Mouse (Mus musculus) midbrain, postnatal 0 days (tissue): ENCODE data around the gene Cacna2d1. TPM values are rescaled to one million over a fixed set of nuclear protein-coding genes. Genes with fewer than 3 reads are reported as not detected.

Experiments used
- ATAC-seq: fragments of 200-750 bp; cut with Nextera tagmentation; 2 replicates; pipeline ENCODE4 v1.8.0; 2017; ENCODE audit warnings: moderate number of reproducible peaks, mild to moderate bottlenecking, moderate TSS enrichment, moderate library complexity; ENCODE audit not compliant: low FRiP score
- DNase-seq: peaks from one replicate; pipeline ENCODE4 v3.0.0-alpha.2; 2015; ENCODE audit warnings: low spot score
- H3K27ac ChIP-seq: fragments of 300-500 bp; sonication (generic); 2 replicates; pipeline ENCODE4 v1.5.1; 2014; ENCODE audit warnings: low read depth, mild to moderate bottlenecking, low read length, mixed read lengths
- H3K27me3 ChIP-seq: fragments of 300-500 bp; sonication (generic); 2 replicates; pipeline ENCODE4 v1.6.1; 2014; ENCODE audit warnings: low read length, control low read depth, mixed read lengths; ENCODE audit not compliant: insufficient read depth
- H3K36me3 ChIP-seq: fragments of 300-500 bp; sonication (generic); 2 replicates; pipeline ENCODE4 v1.6.1; 2014; ENCODE audit warnings: low read length, control low read depth, mixed read lengths; ENCODE audit not compliant: insufficient read depth
- H3K4me1 ChIP-seq: fragments of 300-500 bp; sonication (generic); 2 replicates; pipeline ENCODE4 v1.6.1; 2014; ENCODE audit warnings: mild to moderate bottlenecking, control low read depth, antibody characterized with exemption, low read length, mixed read lengths; ENCODE audit not compliant: insufficient read depth
- H3K4me2 ChIP-seq: fragments of 300-500 bp; sonication (generic); 2 replicates; pipeline ENCODE4 v1.6.1; 2014; ENCODE audit warnings: low read depth, mild to moderate bottlenecking, low read length, mixed read lengths; ENCODE audit not compliant: poor library complexity, severe bottlenecking
- H3K4me3 ChIP-seq: fragments of 300-500 bp; sonication (generic); 2 replicates; pipeline ENCODE4 v1.5.1; 2014; ENCODE audit warnings: low read depth, mild to moderate bottlenecking, low read length, moderate library complexity
- H3K9ac ChIP-seq: fragments of 300-500 bp; sonication (generic); replicated peaks from 2 replicates; pipeline ENCODE4 v1.6.1; 2014; ENCODE audit warnings: mild to moderate bottlenecking, low read length, moderate library complexity, mixed read lengths; ENCODE audit not compliant: poor library complexity, severe bottlenecking
- H3K9me3 ChIP-seq: fragments of 300-500 bp; sonication (generic); 2 replicates; pipeline ENCODE4 v1.6.1; 2016; ENCODE audit warnings: low read length, control low read depth
- CTCF ChIP-seq: IDR thresholded peaks from 2 replicates; pipeline ENCODE4 v1.5.1; 2016; ENCODE audit warnings: antibody characterized with exemption, mild to moderate bottlenecking
- WGBS: fragments of 180-500 bp; shearing (Covaris S2); extraction: QIAGEN DNeasy Blood & Tissue Kit; methylation state at CpG from one replicate; pipeline ENCODE4 v1.1.7; 2014; 5-methylcytosine and 5-hydroxymethylcytosine counted together
- polyA plus RNA-seq: library from polyadenylated mRNA; unstranded; fragments of >200 nt; fragmentation: Nextera tagmentation; extraction: Ambion mirVana; gene quantifications from 2 replicates; pipeline ENCODE4 v1.2.1, GENCODE M21; 2015
- total RNA-seq: library from RNA; depleted of rRNA; stranded (reverse); fragments of >200 nt; gene quantifications from 2 replicates; pipeline ENCODE4 v1.2.3, GENCODE M21; 2014

Cacna2d1 gene
- total and polyA plus RNA-seq, 2 experiments from 2014 or later, result 43.3 to 77.8 TPM

DNA sequence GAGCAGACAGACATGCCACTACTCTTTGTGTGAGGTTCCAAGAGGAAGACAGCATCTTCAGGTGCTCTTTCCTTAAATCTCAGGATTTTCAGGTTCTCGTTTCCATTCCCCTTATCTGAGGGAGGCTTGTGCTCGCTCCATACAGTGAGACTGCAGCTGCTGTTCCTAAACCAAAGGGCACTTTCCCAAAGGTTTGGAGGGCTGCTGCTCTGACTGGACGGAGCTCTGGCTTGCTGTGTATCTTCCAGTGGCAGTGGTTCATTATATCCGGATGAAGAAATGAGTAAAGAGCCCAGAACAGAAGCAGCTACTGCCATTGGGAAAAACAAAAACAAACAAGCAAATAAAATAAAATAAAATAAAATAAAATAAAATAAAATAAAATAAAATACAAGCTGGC is 359.3 kb downstream of the Cacna2d1 start:
- Histone ChIP-seq H3K27me3 (no peaks in the 10 kb centered on the region), H3K4me1 (no peaks in the 10 kb centered on the region), H3K36me3 (no peaks in the 10 kb centered on the region), H3K4me3 (no peak overlapping the region), H3K9ac (no peak overlapping the region), H3K27ac (no peak overlapping the region), H3K9me3 (no peaks in the 10 kb centered on the region), H3K4me2 (no peak overlapping the region)
- 55% methylated on average over 4 of the region's 4 CpGs for WGBS
- no peak for TF ChIP-seq CTCF
- no peak for DNase-seq
- ATAC-seq, result no peak

DNA sequence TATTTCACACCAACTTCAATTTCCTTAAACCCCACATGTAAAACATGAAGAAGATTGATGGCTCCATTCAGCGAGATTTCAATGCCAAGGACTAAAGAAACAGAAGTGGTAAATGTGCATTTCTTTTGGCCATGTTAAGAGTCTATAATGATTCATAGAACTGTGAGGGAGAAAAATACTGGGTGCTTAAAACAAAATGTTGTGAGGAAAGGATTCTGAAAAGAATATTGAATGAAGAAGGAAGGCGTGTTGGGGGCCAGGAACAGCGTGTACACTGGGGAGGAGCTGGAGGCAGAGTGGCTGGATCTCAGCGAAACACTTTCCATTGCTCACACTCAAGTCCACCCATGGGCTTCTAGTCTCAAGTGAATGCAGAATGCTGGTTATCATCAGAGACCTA is 360.2 kb downstream of the Cacna2d1 start:
- no peak overlapping the region for H3K9ac ChIP-seq
- no peak overlapping the region for H3K4me2 ChIP-seq
- ATAC-seq, result no peak
- no peak for DNase-seq
- H3K27ac ChIP-seq, result no peak overlapping the region
- H3K9me3 ChIP-seq, result no peaks in the 10 kb centered on the region
- H3K27me3 ChIP-seq, result no peaks in the 10 kb centered on the region
- 57% methylated on average over 4 of the region's 4 CpGs for WGBS
- H3K4me3 ChIP-seq, result no peak overlapping the region
- TF ChIP-seq CTCF, result no peak
- H3K36me3 ChIP-seq, result no peaks in the 10 kb centered on the region
- H3K4me1 ChIP-seq, result no peaks in the 10 kb centered on the region

DNA sequence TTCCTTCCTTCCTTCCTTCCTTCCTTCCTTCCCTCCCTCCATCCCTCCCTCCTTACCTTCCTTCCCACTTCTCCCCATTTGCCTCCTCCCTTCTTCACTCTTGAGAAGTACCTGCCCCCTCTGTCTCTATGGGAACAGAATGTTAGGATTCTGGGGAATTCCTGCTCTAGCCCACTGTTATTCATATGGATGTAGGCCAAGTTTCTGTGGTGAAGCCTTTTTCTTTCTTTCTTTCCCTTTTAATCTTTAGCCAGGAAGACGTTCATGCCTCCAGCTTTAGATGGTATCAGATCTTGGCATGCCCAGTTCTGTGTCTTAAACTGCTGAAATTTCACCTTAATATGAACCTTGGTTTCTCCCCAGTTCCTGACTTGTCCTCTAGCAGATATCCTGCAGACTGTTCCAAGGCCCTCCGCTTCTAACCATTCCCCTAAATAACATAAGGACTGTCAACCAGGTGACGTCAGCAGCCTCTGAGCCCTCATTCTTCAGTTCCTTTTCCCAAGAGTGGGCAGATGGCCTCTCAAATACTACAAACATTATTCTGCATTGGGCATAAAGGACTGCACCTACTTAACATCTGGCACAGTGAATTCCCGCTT is 362.8 kb downstream of the Cacna2d1 start:
- no peak for TF ChIP-seq CTCF
- 76% methylated on average over 4 of the region's 4 CpGs for WGBS
- no peaks in the 10 kb centered on the region for H3K9me3 ChIP-seq

DNA sequence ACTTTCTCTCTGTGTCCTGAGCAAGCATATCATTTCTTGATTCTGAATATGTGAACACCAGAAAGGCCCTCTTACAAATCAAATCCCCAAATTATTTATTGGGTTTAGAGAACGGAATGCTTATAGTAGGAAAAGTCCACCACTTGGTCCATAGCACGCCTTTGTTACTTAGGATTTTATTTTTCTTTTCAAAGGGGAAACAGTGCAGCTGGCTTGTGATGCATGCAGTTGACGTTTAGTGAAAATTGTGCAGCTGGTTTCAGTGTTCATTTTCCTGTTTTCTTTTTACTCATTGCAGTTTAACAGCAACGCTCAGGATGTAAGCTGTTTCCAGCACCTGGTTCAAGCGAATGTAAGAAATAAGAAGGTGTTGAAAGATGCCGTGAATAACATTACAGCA is 365.1 kb downstream of the Cacna2d1 start:
- TF ChIP-seq CTCF, result no peak
- Histone ChIP-seq H3K9ac (no peak overlapping the region), H3K4me3 (no peak overlapping the region), H3K27ac (no peak overlapping the region), H3K36me3 (no peaks in the 10 kb centered on the region), H3K4me2 (no peak overlapping the region), H3K27me3 (no peaks in the 10 kb centered on the region), H3K9me3 (no peaks in the 10 kb centered on the region), H3K4me1 (no peaks in the 10 kb centered on the region)
- DNase-seq (no peak), ATAC-seq (no peak)
- WGBS, result 82% methylated on average over 6 of the region's 6 CpGs

More for the DNA sequence above, 362.8 kb downstream of the Cacna2d1 start:
- no peak overlapping the region for H3K9ac ChIP-seq
- no peak for DNase-seq
- no peak overlapping the region for H3K27ac ChIP-seq
- no peaks in the 10 kb centered on the region for H3K36me3 ChIP-seq
- no peak for ATAC-seq
- H3K4me3 ChIP-seq, result no peak overlapping the region
- H3K4me2 ChIP-seq, result no peak overlapping the region
- H3K4me1 ChIP-seq, result no peaks in the 10 kb centered on the region
- no peaks in the 10 kb centered on the region for H3K27me3 ChIP-seq

DNA sequence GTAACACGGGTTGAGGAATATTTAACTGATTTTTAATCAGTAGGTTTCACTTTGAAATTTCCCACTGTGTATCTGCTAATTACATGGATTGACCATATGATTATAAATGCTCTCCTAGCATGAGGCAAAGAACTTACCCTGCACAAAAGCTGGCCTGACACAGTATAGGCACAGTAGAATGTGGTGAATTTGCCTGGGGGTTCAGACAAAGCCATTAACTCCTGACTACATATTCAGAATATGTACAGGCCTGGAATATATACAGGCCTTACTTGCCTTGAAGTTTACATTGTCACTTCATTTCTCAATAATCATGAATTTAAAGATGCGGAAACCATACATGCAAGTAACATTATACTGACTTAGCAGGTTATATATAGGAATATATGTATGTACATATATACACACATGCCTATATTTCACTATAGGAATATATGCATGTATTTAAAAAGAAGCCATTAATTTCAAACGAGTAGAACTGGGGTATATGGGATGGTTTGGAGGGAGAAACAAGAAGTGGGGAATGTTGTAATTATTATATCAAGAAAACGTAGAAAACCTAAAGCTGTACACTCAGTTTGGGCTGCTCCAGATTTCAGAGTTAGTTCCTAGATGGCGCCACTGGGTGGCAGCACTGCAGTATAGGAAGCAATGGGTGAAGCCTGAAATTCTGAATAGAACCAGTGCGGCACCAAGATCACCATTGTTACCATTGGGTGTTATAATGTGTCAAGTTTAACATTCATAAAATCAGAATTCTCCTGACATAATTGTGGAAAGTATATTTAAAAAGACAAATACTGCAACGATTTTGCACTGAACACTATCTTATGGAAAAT is 374.9 kb downstream of the Cacna2d1 start:
- Histone ChIP-seq H3K27ac (no peak overlapping the region), H3K9ac (no peak overlapping the region), H3K4me2 (no peak overlapping the region), H3K4me1 (no peaks in the 10 kb centered on the region), H3K27me3 (no peaks in the 10 kb centered on the region), H3K4me3 (no peak overlapping the region), H3K36me3 (no peaks in the 10 kb centered on the region), H3K9me3 (no peaks in the 10 kb centered on the region)
- peak; percentile 94 for TF ChIP-seq CTCF
- 35% methylated on average over 7 of the region's 7 CpGs for WGBS
- DNase-seq (peak; percentile 82), ATAC-seq (peak; percentile 73; the same call in 1 of the 2 replicates)

DNA sequence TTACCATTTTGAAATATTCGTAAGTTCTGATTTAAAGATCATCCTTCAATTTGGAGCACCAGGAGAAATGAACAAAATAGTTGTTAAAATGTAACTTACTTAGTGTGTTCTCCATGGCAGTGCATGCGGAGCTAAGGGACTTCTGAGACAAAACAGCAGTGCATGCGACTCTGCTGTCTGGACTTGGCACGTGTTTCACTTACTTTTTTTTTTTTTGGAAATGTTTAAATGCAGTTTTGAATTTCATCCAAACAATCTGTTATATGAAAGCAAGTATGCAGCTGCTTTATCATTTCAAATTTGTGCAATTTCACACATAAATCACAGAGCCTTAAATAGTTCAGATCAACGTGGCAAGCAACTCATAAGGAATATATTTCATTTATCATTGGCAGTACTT is 379.8 kb downstream of the Cacna2d1 start:
- Histone ChIP-seq H3K9me3 (no peaks in the 10 kb centered on the region), H3K9ac (no peak overlapping the region), H3K27ac (no peak overlapping the region), H3K4me3 (no peak overlapping the region), H3K36me3 (no peaks in the 10 kb centered on the region), H3K27me3 (no peaks in the 10 kb centered on the region), H3K4me2 (no peak overlapping the region), H3K4me1 (no peaks in the 10 kb centered on the region)
- ATAC-seq (no peak), DNase-seq (no peak)
- no peak for TF ChIP-seq CTCF
- 85% methylated on average over 5 of the region's 5 CpGs for WGBS
